Mouse (Mus musculus) embryonic facial prominence, embryonic 10.5 days (tissue): ENCODE measurements at regions not wholly inside any gene's neighbourhood (a gene's known extent, or its start where the extent isn't known, plus 50 kb on each side); places are given as distances from the start of the nearest gene placed in this dataset.

Experiments
- DNase-seq: peaks from one replicate; pipeline ENCODE4 v3.0.0-alpha.2; 2017; ENCODE audit warnings: low spot score
- H3K27ac ChIP-seq: fragments of 300-500 bp; sonication (generic); replicated peaks from 2 replicates; pipeline ENCODE4 v1.5.1; 2016; ENCODE audit warnings: mild to moderate bottlenecking
- H3K27me3 ChIP-seq: fragments of 300-500 bp; sonication (generic); replicated peaks from 2 replicates; pipeline ENCODE4 v1.6.1; 2016; ENCODE audit warnings: low read depth, mild to moderate bottlenecking; ENCODE audit not compliant: poor library complexity, severe bottlenecking
- H3K36me3 ChIP-seq: fragments of 300-500 bp; sonication (generic); replicated peaks from 2 replicates; pipeline ENCODE4 v1.6.1; 2016; ENCODE audit warnings: mild to moderate bottlenecking, moderate library complexity
- H3K4me1 ChIP-seq: fragments of 300-500 bp; sonication (generic); 2 replicates; pipeline ENCODE4 v1.6.1; 2016
- H3K4me3 ChIP-seq: fragments of 300-500 bp; sonication (generic); 2 replicates; pipeline ENCODE4 v1.5.1; 2016; ENCODE audit warnings: mild to moderate bottlenecking, moderate library complexity
- H3K9me3 ChIP-seq: fragments of 300-500 bp; sonication (generic); 2 replicates; pipeline ENCODE4 v1.6.1; 2016; ENCODE audit warnings: mild to moderate bottlenecking
- WGBS: fragments of 180-500 bp; shearing (Covaris S2); methylation state at CpG from one replicate; pipeline ENCODE4 v1.1.7; 2016; 5-methylcytosine and 5-hydroxymethylcytosine counted together

DNA sequence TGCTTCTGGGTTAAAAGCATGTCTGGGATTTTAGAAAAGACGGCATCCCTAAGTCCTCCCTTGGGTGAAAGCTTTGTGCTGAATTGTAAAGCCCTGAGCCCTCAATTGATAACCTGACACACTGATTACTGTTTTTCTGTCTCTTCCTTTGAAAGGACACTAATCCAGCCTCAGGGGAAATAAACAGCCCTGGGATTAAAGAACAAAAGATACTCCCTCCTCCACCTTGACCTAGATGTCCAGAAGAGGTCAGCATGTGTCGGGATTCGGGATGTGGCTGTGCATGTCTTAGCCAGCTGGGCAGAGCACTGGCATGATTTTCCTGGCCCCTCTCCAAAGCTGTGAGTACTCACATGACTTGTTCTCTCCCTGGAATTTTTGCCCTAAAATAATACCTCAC is 208.6 kb downstream of the Brinp2 start:
- Histone ChIP-seq H3K27me3 (peaks cover 14% of the 10 kb centered on the region; the same call in 1 of the 2 replicates), H3K27ac (no peak overlapping the region), H3K9me3 (no peaks in the 10 kb centered on the region), H3K4me3 (no peak overlapping the region), H3K4me1 (peaks cover 7% of the 10 kb centered on the region; the same call in 1 of the 2 replicates), H3K36me3 (no peaks in the 10 kb centered on the region)
- 6% methylated on average over 3 of the region's 3 CpGs for WGBS
- DNase-seq: peak; percentile 10

DNA sequence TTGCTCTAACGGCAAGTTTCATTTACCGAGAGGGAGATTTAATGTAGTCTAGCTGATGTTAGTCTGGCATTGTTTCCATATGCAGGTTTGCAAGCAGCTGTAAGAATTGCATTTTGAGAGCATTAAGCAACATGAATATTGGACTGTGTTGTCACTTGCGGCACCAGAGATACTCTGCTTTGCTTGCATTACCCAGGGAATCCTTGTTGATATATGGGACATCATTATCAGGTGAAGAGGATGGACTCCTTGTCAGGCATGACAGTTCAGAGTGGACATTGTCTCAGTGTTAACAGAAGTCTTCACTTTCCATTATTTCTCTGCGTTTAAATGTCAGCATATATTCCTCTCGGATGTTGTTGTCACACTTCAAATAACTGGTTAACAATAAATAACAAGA is 208.1 kb downstream of the Brinp2 start:
- Histone ChIP-seq H3K9me3 (no peaks in the 10 kb centered on the region), H3K36me3 (no peaks in the 10 kb centered on the region), H3K27ac (no peak overlapping the region), H3K4me3 (no peak overlapping the region), H3K4me1 (peaks cover 7% of the 10 kb centered on the region; the same call in 1 of the 2 replicates), H3K27me3 (peaks cover 13% of the 10 kb centered on the region; the same call in 1 of the 2 replicates)
- WGBS: 75% methylated on average over 5 of the region's 5 CpGs
- DNase-seq: no peak

DNA sequence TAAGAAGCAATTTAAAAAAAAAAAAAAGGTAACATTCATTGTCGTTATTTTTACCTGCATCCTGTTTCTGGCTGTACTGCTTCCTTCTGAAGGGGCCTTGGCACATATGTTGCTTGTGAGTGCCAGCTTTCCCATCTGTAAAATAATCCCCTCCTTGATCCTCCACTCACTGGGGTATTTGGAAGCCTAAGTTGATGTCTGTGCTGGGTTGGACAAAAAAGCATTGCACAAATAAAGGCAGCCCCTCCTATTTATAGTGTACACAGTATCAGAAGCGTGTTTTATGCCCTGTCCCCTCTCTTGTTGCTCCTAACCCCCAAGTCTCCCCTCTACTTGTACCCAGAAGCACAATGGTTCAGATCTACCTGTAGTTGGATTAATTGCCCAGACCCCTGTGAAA is 195.0 kb downstream of the Brinp2 start:
- DNase-seq: no peak
- no peak overlapping the region for H3K27ac ChIP-seq
- no peaks in the 10 kb centered on the region for H3K4me1 ChIP-seq
- H3K9me3 ChIP-seq: no peaks in the 10 kb centered on the region
- no peaks in the 10 kb centered on the region for H3K36me3 ChIP-seq
- WGBS: 75% methylated on average over 2 of the region's 2 CpGs
- no peak overlapping the region for H3K4me3 ChIP-seq
- no peaks in the 10 kb centered on the region for H3K27me3 ChIP-seq

DNA sequence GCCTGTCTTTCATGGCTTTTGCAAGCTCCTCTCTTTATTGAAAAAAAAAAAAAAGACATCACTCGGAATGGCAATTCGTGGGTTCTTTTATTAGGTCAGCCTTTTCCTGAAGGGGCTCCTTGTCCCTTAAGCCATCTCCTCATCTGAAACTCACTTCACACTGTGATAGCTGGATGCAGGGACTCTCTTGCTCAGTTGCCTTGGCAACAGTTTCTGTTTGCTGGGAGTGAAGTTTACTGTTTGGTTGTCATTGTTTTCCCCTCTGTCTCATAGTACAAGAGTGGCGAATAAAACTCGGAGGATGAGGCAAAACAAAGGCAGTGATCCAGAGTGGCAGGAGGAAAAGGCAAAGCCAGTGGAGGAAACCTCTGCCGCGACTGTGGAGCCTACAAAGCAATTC is 194.6 kb downstream of the Brinp2 start:
- no peak overlapping the region for H3K27ac ChIP-seq
- H3K36me3 ChIP-seq: no peaks in the 10 kb centered on the region
- WGBS: 56% methylated on average over 6 of the region's 6 CpGs
- H3K27me3 ChIP-seq: no peaks in the 10 kb centered on the region
- H3K9me3 ChIP-seq: no peaks in the 10 kb centered on the region
- no peak overlapping the region for H3K4me3 ChIP-seq
- no peak for DNase-seq
- H3K4me1 ChIP-seq: no peaks in the 10 kb centered on the region

DNA sequence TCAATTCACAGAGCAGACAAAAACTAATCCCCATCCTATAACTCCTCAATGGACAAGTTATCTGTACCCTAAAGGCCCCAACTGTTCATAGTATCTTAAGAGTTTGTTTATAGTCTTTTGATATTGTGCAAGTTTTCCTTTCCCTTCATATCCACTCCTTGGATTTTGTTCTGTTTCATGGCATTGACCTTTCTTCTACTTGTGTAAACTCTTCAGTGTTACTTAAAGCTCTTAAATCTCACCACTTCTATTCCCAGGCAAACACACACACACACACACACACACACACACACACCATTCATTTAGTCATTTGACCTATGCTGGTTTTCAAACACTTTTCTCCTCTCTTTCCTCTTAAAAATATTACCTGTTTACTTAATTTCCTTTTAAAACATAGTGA is 192.7 kb downstream of the Brinp2 start:
- H3K4me3 ChIP-seq: no peak overlapping the region
- no peaks in the 10 kb centered on the region for H3K9me3 ChIP-seq

DNA sequence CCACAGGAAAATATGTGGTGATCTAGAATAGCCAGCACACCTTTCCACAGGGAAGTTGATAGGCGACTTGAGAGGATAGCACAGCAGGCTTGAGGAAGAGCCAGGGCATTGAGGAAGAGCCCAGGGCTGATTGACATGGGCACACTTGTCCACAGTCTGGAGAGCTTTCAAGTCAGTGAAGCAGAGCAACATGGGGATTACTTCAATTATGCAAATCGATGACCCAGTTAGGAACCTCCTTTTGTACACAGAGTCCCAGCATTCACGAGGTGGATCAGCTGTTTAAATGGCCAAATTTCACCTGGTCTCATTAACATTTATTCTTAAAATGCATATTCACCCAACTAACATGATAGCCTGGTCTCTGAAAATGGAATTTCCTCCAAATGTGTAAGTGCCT is 186.1 kb downstream of the Brinp2 start:
- Histone ChIP-seq H3K36me3 (no peaks in the 10 kb centered on the region), H3K4me1 (no peaks in the 10 kb centered on the region), H3K4me3 (no peak overlapping the region), H3K27me3 (no peaks in the 10 kb centered on the region), H3K9me3 (no peaks in the 10 kb centered on the region), H3K27ac (no peak overlapping the region)
- 54% methylated on average over 3 of the region's 3 CpGs for WGBS
- no peak for DNase-seq

More for the DNA sequence above, 192.7 kb downstream of the Brinp2 start:
- Histone ChIP-seq H3K4me1 (no peaks in the 10 kb centered on the region), H3K36me3 (no peaks in the 10 kb centered on the region), H3K27me3 (no peaks in the 10 kb centered on the region), H3K27ac (no peak overlapping the region)
- no peak for DNase-seq

DNA sequence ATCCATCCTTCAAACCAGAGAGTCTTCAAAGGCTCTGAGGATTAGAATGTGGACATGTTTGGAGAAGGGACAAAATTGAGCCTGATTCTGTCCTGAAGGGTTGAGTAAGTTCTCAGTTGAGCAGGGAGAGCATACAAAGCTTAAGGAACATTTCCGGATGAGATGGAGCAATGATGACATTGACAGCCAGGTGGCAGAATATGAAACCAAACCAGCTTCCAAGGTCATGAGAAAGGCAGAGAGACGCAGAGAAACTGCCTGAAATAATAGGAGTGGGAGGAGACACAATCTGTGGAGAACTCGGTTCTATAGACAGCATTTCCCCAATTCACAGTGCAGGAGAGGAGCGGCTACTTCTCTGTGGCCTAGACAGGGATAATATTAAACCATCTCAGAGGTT is 176.0 kb downstream of the Brinp2 start:
- H3K4me1 ChIP-seq: no peaks in the 10 kb centered on the region
- H3K36me3 ChIP-seq: no peaks in the 10 kb centered on the region
- no peak for DNase-seq
- H3K9me3 ChIP-seq: no peaks in the 10 kb centered on the region
- 75% methylated on average over 4 of the region's 4 CpGs for WGBS
- H3K4me3 ChIP-seq: no peak overlapping the region
- H3K27ac ChIP-seq: no peak overlapping the region
- H3K27me3 ChIP-seq: no peaks in the 10 kb centered on the region

DNA sequence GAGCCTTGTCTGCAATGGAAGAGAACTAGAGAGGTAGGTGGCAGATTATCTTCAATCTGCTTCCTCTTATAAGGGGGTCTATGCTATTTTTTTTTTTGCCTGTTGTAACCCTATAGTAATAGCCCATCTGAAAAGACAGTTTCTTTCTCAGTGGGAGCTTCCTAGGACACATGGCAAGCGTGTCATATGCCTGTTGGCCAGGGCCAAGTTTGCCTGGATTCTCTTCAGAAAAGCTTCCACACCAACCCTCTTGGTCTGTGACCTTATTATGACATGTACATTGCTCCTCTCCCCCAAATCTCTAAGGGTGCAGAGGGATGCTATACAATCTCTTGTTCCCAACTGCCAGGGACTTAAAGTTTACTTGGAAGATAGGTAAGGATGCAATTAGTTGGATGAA is 174.8 kb downstream of the Brinp2 start:
- Histone ChIP-seq H3K4me1 (no peaks in the 10 kb centered on the region), H3K36me3 (no peaks in the 10 kb centered on the region), H3K27ac (no peak overlapping the region), H3K9me3 (no peaks in the 10 kb centered on the region), H3K27me3 (no peaks in the 10 kb centered on the region), H3K4me3 (no peak overlapping the region)
- DNase-seq: no peak
- WGBS: 88% methylated on average over 1 of the region's 1 CpGs

DNA sequence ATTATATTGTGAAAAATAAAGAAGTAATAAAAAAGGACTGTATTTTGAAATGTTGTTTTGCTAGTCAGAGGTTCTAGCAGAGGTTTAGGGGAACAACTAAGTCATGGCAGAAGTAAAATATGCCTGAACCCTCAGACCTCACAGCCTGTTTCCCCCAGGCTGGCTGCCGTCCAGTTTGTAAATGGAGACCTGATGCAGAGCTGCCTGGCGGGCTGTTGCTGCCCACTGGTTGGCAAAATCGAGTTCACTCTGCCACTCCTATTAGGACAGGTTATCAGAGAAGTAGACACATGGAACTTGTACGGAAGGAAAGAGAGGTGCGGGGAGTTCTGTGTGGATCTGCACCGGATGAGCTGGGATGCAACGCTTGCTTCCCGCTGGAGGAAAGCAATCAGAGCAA is 168.5 kb downstream of the Brinp2 start:
- 67% methylated on average over 8 of the region's 8 CpGs for WGBS
- no peak overlapping the region for H3K4me3 ChIP-seq
- H3K9me3 ChIP-seq: no peaks in the 10 kb centered on the region
- peaks cover 3% of the 10 kb centered on the region for H3K4me1 ChIP-seq
- H3K36me3 ChIP-seq: no peaks in the 10 kb centered on the region
- no peak for DNase-seq
- H3K27me3 ChIP-seq: no peaks in the 10 kb centered on the region
- H3K27ac ChIP-seq: no peak overlapping the region

DNA sequence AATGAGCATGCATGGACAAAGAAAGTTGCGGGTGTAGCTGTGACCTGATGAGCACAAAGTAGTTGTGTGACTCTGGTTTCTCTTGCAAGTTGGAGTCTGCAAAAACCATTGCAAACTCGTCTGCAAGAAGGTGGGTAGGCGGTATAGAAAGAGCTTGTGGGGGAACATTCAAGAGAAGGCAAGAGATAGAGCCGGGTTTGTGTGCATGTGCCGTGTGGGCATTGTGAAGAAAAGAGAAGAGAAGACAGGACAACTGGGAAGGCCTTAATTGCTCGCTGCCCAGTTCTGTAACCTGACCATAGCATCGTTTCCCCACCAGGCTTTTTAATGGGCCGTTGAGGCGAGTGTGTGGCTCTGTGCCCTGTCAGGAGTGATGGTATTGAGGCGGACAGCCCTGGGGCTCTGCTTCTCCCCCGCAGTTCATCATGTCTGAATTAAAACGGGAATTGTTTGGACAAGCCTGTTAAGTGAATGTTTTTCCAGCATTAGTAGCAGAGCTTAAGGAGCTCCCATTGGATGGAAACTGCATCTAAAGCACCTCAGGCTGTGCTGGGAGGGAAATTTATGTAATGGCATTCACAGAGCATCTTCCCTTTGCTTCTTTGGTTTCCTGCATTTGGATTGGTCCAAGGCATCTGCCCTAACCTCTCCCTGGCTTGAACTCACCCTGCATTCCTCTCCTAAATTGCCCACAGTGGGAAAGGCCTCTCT is 163.1 kb downstream of the Brinp2 start:
- no peaks in the 10 kb centered on the region for H3K36me3 ChIP-seq
- H3K9me3 ChIP-seq: no peaks in the 10 kb centered on the region
- no peak overlapping the region for H3K4me3 ChIP-seq
- 35% methylated on average over 12 of the region's 12 CpGs for WGBS
- H3K27ac ChIP-seq: no peak overlapping the region
- no peaks in the 10 kb centered on the region for H3K27me3 ChIP-seq
- DNase-seq: peak; percentile 47
- H3K4me1 ChIP-seq: peaks cover 25% of the 10 kb centered on the region

DNA sequence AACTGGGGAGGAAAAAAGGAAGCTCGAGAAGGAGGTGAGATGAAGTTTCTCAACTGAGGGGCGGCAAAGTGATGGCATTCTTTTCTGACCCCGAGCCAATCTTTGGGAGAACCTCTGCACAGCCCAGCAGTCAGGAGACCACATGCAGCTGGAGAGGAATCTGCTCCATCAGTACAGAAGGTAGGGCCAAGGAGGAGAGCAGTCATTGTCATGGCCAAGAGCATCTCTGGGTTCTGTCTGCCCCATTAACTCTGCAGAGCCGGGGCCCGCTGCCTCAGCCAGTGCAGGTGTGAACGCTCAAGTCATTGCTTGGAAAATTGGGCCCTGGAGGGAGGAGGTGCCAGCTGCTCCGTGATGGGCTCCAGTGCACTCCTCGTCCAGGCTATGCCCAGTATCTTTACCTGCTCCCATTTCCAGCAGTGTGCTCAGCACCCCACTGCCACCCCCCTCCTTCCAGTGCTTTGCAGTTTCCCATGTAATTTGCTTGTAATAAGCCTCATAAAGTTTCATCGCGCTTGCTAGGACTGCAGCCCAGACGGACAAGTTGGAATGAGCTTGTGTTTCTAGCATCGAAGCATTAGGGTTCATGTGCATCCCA is 162.1 kb downstream of the Brinp2 start:
- DNase-seq: no peak
- no peaks in the 10 kb centered on the region for H3K36me3 ChIP-seq
- WGBS: 79% methylated on average over 12 of the region's 12 CpGs

More for the DNA sequence above, 162.1 kb downstream of the Brinp2 start:
- H3K4me1 ChIP-seq: peaks cover 25% of the 10 kb centered on the region
- H3K27me3 ChIP-seq: no peaks in the 10 kb centered on the region
- no peak overlapping the region for H3K4me3 ChIP-seq
- H3K9me3 ChIP-seq: no peaks in the 10 kb centered on the region
- H3K27ac ChIP-seq: no peak overlapping the region
